Mouse (Mus musculus) stomach, embryonic 15.5 days (tissue): Measurements from ENCODE around the gene Lbx1. TPM values are rescaled to one million over a fixed set of nuclear protein-coding genes. Genes with fewer than 3 reads are reported as not detected.

Source experiments
- ATAC-seq: fragments of 200-750 bp; cut with Nextera tagmentation; 2 replicates; pipeline ENCODE4 v1.8.0; 2017; ENCODE audit warnings: low read depth, moderate number of reproducible peaks, moderate TSS enrichment; ENCODE audit not compliant: insufficient read depth, low FRiP score
- H3K27ac ChIP-seq: fragments of 300-500 bp; sonication (generic); 2 replicates; pipeline ENCODE4 v1.5.1; 2015; ENCODE audit warnings: mild to moderate bottlenecking, inconsistent platforms
- H3K27me3 ChIP-seq: fragments of 300-500 bp; sonication (generic); replicated peaks from 2 replicates; pipeline ENCODE4 v1.6.1; 2015; ENCODE audit warnings: inconsistent platforms
- H3K36me3 ChIP-seq: fragments of 300-500 bp; sonication (generic); 2 replicates; pipeline ENCODE4 v1.6.1; 2015; ENCODE audit warnings: inconsistent platforms
- H3K4me1 ChIP-seq: fragments of 300-500 bp; sonication (generic); 2 replicates; pipeline ENCODE4 v1.6.1; 2015; ENCODE audit warnings: inconsistent platforms
- H3K4me2 ChIP-seq: fragments of 300-500 bp; sonication (generic); 2 replicates; pipeline ENCODE4 v1.6.1; 2015; ENCODE audit warnings: mild to moderate bottlenecking, inconsistent platforms
- H3K4me3 ChIP-seq: fragments of 300-500 bp; sonication (generic); replicated peaks from 2 replicates; pipeline ENCODE4 v1.5.1; 2015; ENCODE audit warnings: inconsistent platforms
- H3K9ac ChIP-seq: fragments of 300-500 bp; sonication (generic); 2 replicates; pipeline ENCODE4 v1.6.1; 2015; ENCODE audit warnings: inconsistent platforms
- H3K9me3 ChIP-seq: fragments of 300-500 bp; sonication (generic); 2 replicates; pipeline ENCODE4 v1.6.1; 2016; ENCODE audit warnings: inconsistent platforms
- WGBS: fragments of 180-500 bp; shearing (Covaris S2); methylation state at CpG from one replicate; pipeline ENCODE4 v1.1.7; 2015; 5-methylcytosine and 5-hydroxymethylcytosine counted together
- polyA plus RNA-seq: library from polyadenylated mRNA; unstranded; fragments of >200 nt; fragmentation: Nextera tagmentation; extraction: Ambion mirVana; gene quantifications from 2 replicates; pipeline ENCODE4 v1.2.1, GENCODE M21; 2015

Lbx1 gene
- polyA plus RNA-seq, 1 experiment from 2014 or later, result not detected

DNA sequence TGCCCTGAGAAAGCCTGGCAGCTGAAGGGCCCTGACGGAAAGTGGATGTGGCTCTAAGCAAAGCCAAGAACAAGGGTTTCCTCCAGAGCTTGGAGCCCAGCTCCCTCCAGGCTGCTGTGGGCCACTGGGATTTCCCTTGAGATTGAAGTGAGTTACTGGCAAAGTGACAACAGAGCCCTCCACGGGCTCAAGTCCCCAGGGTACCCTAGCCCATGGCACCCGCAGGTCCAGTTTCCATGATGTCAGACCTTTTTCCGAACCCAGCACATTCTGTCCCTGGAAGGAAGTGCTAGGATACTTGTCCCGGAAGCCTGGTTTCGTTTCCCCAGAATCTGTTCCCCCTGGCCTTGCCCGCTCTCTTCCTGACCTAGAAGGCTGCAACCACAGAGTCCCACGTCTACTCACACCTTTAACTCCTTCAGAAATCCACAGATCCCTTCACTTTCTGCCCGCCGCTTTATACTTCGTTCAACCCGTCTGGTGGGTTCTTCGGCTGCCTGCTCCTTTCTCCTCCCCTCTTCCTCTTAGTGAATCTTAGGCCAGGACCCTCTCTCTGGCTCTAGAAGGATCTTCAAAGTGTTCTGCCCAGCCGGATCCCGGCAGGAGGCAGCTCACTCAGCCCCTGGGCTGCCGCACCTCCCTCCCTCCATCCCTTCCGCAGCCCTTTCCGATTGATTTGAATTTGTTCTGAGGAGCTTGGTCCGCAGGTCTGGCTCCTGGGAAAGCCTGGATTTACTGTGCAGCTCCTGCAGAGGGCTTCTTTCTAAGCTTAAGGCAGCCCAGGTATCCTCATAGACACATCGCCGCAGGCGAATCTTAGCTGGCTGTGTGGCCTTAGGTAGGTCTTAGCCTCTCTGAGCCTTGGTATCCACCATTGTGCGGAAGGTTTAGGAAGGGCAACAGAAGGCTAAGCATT lies 7.0 kb upstream of the Lbx1 start:
- H3K36me3 ChIP-seq, result no peaks in the 10 kb centered on the region
- no peak overlapping the region for H3K27ac ChIP-seq
- no peak overlapping the region for H3K4me2 ChIP-seq
- H3K4me3 ChIP-seq, result no peak overlapping the region
- H3K4me1 ChIP-seq, result 0 out of 2 replicates have a peak, but pooled peaks cover 5% of the 10 kb centered on the region
- no peak for ATAC-seq
- H3K9me3 ChIP-seq, result no peaks in the 10 kb centered on the region
- H3K27me3 ChIP-seq, result peaks cover 79% of the 10 kb centered on the region
- H3K9ac ChIP-seq, result no peak overlapping the region
- WGBS, result 4% methylated on average over 23 of the region's 23 CpGs

DNA sequence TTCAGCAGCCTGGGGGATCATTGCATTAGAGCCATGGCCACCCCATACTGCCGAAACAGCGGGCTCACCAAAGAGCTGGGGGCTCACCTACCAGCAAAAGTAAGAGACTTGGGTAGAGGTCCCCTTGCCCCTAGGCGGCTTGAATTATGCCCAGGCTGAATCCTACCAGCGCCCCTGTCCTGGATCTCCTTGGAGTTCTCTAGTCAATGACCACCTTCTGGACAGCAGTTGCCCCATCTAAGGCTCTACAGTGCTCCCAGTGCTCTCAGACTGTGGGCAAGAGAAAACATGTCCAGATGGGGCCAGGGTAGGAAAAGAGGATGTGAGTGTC lies 6.4 kb upstream of the Lbx1 start:
- Histone ChIP-seq H3K4me3 (no peak overlapping the region), H3K36me3 (no peaks in the 10 kb centered on the region), H3K4me1 (0 out of 2 replicates have a peak, but pooled peaks cover 5% of the 10 kb centered on the region), H3K27me3 (peaks cover 85% of the 10 kb centered on the region), H3K27ac (no peak overlapping the region), H3K9me3 (no peaks in the 10 kb centered on the region), H3K9ac (no peak overlapping the region), H3K4me2 (no peak overlapping the region)
- ATAC-seq, result no peak
- 11% methylated on average over 4 of the region's 4 CpGs for WGBS

DNA sequence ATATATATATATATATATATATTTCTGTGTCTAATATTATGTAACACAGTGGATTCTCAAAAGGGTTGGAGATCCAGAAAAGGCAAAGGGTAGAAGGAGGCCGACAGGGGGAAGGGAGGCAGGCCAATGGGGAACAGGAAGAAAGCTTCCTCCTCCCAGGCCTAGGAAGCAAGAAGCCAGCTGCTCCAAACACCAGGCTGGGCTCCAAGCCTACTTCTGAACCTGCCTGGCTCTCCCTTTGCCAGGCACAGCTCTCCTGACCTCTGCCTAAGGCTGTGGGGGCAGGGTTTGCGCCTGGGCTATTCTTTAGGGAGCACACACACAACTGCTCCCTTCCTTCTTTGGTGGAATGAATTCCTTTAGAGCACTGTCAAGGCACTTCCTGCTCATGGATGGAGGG lies 4.4 kb upstream of the Lbx1 start:
- Histone ChIP-seq H3K27me3 (peaks cover 95% of the 10 kb centered on the region), H3K4me1 (peaks cover 21% of the 10 kb centered on the region), H3K36me3 (no peaks in the 10 kb centered on the region), H3K4me2 (no peak overlapping the region), H3K9ac (no peak overlapping the region), H3K4me3 (no peak overlapping the region), H3K27ac (no peak overlapping the region), H3K9me3 (no peaks in the 10 kb centered on the region)
- 7% methylated on average over 2 of the region's 2 CpGs for WGBS
- ATAC-seq, result no peak

DNA sequence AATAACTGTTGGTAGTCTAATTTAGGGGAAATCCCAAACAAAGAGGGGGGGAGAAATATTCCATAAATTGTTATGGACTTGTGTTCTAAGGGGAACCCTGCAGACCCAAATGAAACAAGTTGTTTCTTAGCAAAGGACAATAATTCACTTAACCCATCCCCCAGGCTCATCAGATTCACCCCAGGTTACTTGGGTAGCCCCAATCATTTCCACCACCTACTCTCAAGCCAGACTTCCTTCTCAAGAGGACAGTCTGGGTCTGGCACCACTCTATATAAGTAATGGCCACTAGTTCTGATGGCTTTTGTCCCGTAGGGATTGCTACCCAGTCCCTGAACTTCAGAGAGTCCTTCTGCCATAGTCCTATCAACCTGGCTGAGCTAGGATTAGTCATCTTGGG lies 3.6 kb upstream of the Lbx1 start:
- Histone ChIP-seq H3K9ac (no peak overlapping the region), H3K27me3 (peaks cover 95% of the 10 kb centered on the region), H3K4me3 (no peak overlapping the region), H3K4me1 (peaks cover 23% of the 10 kb centered on the region), H3K4me2 (no peak overlapping the region), H3K36me3 (no peaks in the 10 kb centered on the region), H3K27ac (no peak overlapping the region), H3K9me3 (no peaks in the 10 kb centered on the region)
- 18% methylated on average over 1 of the region's 1 CpGs for WGBS
- ATAC-seq, result no peak

DNA sequence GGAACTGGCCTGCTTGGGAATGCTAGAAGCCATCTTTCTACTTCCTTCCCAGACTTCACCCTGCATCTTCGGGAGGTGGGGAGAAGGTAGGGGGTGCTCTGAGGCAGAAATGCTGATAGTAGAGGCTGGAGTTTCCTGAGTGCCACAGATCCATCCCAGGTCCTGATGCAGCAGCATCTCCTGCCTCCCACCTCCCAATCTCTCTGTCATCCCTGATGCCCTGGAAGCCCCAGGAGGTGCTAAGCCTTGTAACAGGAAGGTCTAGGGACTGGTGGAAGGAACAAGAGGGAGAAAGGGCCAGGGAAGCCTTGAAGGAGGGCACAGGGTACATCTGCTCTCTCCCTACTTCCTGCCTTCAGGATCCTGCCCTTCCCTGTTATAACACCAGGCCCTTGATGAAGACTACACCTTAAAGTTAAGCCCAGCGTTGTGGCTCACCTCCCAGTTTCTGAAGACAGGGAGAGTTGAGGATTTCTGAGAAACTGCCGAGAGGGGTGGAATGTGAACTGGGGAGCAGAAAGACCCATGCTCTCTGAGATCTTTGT lies 2.1 kb upstream of the Lbx1 start:
- Histone ChIP-seq H3K9me3 (no peaks in the 10 kb centered on the region), H3K36me3 (no peaks in the 10 kb centered on the region), H3K4me2 (no peak overlapping the region), H3K27ac (no peak overlapping the region), H3K4me3 (no peak overlapping the region), H3K27me3 (peaks cover 91% of the 10 kb centered on the region), H3K9ac (no peak overlapping the region), H3K4me1 (peaks cover 29% of the 10 kb centered on the region)
- 16% methylated on average over 3 of the region's 3 CpGs for WGBS
- ATAC-seq, result no peak

DNA sequence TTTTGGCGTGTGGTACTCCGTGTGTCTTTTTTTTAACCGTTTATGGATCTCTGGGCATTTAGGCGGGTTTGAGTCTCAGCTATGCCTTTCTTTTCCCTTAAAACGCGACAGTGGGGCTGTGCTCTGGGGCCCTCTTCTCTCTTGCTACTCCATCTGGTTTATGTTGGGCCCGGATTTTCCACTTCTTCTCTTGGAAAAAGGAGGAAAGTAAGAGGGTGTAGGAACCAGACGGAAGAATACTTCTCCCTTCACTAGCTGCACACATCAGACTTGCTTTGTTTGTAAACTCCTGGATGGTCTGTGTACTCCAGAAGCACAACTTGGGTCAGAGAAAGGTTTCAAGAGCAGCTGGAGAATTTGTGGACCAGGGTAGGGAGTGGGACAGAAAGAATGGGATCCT lies 1.5 kb upstream of the Lbx1 start:
- WGBS, result 5% methylated on average over 8 of the region's 8 CpGs
- ATAC-seq, result no peak

DNA sequence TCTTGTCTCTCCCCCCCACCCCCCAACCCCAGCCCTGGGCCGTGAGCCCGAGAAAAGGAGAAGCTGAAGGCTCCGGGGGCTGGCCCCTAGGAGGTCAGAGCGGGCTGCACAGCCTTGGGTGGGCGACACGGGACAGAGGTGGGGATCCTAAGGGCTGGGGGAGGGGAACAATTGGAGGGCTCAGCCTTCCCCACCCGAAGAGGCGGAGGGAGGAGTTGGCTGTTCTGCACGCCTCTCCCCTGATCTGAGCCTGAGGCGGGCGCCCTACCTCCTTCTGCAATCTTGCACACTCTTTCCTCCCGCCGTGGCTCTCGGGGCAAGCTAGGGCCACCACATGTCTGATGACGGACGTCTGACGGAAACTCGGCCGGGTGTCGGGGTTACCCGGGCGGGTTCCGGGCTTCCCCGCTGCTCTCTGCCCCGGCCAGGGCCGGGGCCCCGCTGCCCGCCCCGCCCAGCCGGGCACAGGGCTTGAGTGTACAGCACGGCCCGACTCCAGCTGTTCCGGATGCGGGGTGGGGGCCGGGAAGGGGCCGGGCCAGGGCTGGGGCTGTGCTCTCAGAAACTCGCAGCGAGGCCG lies 841 bp upstream of the Lbx1 start:
- Histone ChIP-seq H3K4me1 (peaks cover 30% of the 10 kb centered on the region), H3K9ac (no peak overlapping the region), H3K9me3 (no peaks in the 10 kb centered on the region), H3K4me2 (peak overlapping the region; percentile 69), H3K36me3 (no peaks in the 10 kb centered on the region), H3K27ac (no peak overlapping the region), H3K4me3 (peak overlapping the region; percentile 33), H3K27me3 (peaks cover 91% of the 10 kb centered on the region)
- peak; percentile 71; the same call in 1 of the 2 replicates for ATAC-seq
- under 1% methylated on average over 39 of the region's 39 CpGs for WGBS

More for the DNA sequence above, 1.5 kb upstream of the Lbx1 start:
- Histone ChIP-seq H3K27ac (no peak overlapping the region), H3K9ac (no peak overlapping the region), H3K4me2 (peak overlapping the region; percentile 69; the same call in 1 of the 2 replicates), H3K4me1 (peaks cover 25% of the 10 kb centered on the region), H3K4me3 (no peak overlapping the region), H3K36me3 (no peaks in the 10 kb centered on the region), H3K9me3 (no peaks in the 10 kb centered on the region), H3K27me3 (peaks cover 91% of the 10 kb centered on the region)

DNA sequence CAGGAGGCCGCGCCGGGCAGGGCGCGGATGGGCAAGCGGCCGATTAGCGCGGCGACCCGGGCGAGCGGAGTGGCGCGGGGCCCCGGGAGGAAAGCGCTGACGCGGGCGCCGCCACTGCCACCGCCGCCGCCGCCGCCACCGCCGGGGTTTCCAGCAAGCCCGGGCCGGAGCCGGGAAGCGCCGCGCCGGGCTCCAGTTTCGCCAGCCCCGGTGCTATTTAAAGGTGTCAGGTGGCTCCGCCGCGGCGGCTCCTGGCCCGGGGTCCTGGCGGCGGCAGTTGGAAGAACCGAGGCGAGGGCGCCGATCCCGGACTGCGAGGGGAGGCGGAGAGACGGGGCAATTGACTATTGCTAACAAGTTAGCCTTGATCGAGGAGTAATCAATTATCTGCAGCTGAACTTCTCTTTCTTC lies 276 bp downstream of the Lbx1 start:
- no peaks in the 10 kb centered on the region for H3K9me3 ChIP-seq
- H3K36me3 ChIP-seq, result no peaks in the 10 kb centered on the region
- H3K4me2 ChIP-seq, result peak overlapping the region; percentile 69
- 1% methylated on average over 52 of the region's 53 CpGs for WGBS
- H3K4me1 ChIP-seq, result peaks cover 37% of the 10 kb centered on the region
- peaks cover 89% of the 10 kb centered on the region for H3K27me3 ChIP-seq
- no peak overlapping the region for H3K9ac ChIP-seq
- no peak for ATAC-seq
- no peak overlapping the region for H3K27ac ChIP-seq
- H3K4me3 ChIP-seq, result peak overlapping the region; percentile 33

DNA sequence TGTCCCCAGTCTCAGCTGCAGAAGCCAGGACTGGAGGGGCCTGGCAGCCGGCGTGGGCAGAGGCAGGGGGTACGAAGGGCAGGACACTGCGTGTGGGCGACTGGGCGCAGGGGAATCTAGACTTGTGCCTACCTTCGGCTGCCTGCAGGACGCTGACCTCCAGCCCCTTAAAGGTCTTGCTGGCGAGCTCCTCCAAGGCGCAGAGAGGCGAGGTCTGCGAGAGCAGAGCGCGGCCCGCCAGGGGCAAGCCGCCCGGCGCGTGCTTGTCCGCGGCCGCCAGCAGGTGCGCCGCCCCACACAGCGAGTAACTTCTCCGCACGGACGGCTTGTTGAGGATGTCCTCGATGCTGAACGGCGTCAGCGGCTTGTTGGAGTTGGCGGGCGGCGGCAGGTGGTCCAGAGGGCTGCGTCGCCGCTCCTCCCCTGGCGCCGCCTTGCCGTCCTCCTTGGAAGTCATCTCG lies 811 bp downstream of the Lbx1 start:
- peak overlapping the region; percentile 69 for H3K4me2 ChIP-seq
- peak overlapping the region; percentile 33 for H3K4me3 ChIP-seq
- no peak overlapping the region for H3K27ac ChIP-seq
- H3K9me3 ChIP-seq, result no peaks in the 10 kb centered on the region
- peaks cover 91% of the 10 kb centered on the region for H3K27me3 ChIP-seq
- H3K4me1 ChIP-seq, result peaks cover 37% of the 10 kb centered on the region
- H3K9ac ChIP-seq, result no peak overlapping the region
- no peaks in the 10 kb centered on the region for H3K36me3 ChIP-seq
- ATAC-seq, result no peak
- under 1% methylated on average over 42 of the region's 42 CpGs for WGBS

DNA sequence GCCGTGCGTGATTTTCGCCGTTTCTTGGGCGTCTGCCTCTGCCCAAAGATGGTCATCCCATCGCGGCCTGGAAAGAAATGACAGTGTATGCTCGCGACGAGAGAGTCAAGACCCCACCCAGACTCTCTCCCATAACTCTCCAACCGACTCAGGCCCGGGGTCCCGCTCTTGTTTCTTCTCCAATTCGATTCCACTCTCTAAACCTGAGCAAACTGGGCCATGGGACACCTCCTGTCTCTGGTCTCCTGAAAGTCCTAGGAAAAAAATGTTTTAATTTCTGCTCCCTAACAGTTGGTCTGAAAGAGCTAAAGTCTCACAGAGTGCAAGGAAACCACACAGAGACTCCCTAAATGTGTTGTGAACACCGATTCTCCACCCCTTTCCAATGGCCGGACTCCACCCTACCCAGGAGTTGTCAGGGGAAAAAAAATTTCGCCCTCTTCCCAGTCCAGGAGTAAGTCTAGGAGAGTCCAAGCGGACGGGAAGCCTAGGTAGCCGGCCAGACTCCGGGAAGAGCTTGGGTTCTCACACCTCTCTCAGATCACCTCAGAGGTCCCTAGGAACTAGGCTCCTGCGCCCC lies 1.3 kb downstream of the Lbx1 start:
- H3K4me3 ChIP-seq, result no peak overlapping the region; the same call in 1 of the 2 replicates
- no peaks in the 10 kb centered on the region for H3K9me3 ChIP-seq
- ATAC-seq, result no peak
- 3% methylated on average over 22 of the region's 22 CpGs for WGBS
- no peak overlapping the region for H3K4me2 ChIP-seq
- H3K36me3 ChIP-seq, result no peaks in the 10 kb centered on the region
- H3K27ac ChIP-seq, result no peak overlapping the region
- peaks cover 39% of the 10 kb centered on the region for H3K4me1 ChIP-seq
- H3K27me3 ChIP-seq, result peaks cover 93% of the 10 kb centered on the region
- no peak overlapping the region for H3K9ac ChIP-seq

DNA sequence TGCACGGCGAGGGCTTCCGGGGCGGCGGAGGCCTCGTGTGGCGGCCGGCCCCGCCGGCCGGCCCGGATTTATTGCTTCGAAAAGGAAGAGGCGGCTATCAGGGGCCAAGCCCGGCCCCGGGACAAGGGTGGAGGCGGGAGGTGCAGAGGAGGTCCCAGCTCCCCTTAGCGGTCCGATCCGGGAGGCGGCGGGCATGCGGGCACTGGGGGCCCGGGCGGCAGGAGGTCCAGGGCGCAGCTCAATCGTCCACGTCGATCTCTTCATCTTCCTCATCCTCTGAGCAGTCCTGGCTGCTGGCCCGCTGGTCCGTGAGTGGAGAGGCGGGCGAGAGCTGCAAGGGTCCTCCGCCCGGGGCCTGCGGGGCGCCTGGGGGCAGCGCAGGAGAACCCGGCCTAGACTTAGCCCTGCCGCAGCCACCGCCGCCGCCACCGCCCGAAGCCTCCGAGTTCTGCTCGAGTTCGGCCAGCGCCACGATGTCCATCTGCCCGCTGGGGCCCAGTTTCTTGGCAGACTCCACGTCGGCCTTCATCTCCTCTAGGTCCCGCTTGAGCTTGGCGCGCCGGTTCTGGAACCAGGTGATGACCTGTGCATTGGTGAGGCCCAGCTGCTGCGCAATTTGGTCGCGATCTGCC lies 2.0 kb downstream of the Lbx1 start:
- peak overlapping the region; percentile 8; the same call in 1 of the 2 replicates for H3K4me2 ChIP-seq
- no peak for ATAC-seq
- no peaks in the 10 kb centered on the region for H3K36me3 ChIP-seq
- H3K4me1 ChIP-seq, result peaks cover 40% of the 10 kb centered on the region
- peaks cover 93% of the 10 kb centered on the region for H3K27me3 ChIP-seq
- no peaks in the 10 kb centered on the region for H3K9me3 ChIP-seq
- no peak overlapping the region for H3K9ac ChIP-seq
- no peak overlapping the region for H3K27ac ChIP-seq
- WGBS, result 1% methylated on average over 59 of the region's 60 CpGs
- H3K4me3 ChIP-seq, result no peak overlapping the region; the same call in 1 of the 2 replicates
